Mouse (Mus musculus) pancreas, adult 10 weeks (tissue): ENCODE data around the gene Hmgb3. TPM values are rescaled to one million over a fixed set of nuclear protein-coding genes. Genes with fewer than 3 reads are reported as not detected.

ENCODE experiments used
- polyA plus RNA-seq: library from polyadenylated mRNA; stranded (reverse); fragments of 350-450 nt; fragmentation: Illumina TruSeq; extraction: RNeasy Lipid Tissue Mini Kit (QIAGEN cat#74804); gene quantifications from one replicate; pipeline ENCODE4 v1.2.3, GENCODE M21; 2015; ENCODE audit warnings: low read depth, low replicate concordance; ENCODE audit not compliant: insufficient read depth

Hmgb3 gene
- polyA plus RNA-seq, result 4.2 TPM

GRCm38 (mm10) chrX:71555415-71556114, at the start of gene Hmgb3:
Gene Hmgb3 (plus strand): TSS chrX:71555918.

Other genes starting within 250 kb of the Hmgb3 start
- gene Mtmr1, start 191.2 kb upstream of the Hmgb3 start, polyA plus RNA-seq, result 4.1 TPM
- gene Cd99l2, start 63.1 kb upstream of the Hmgb3 start, polyA plus RNA-seq, result 6.6 TPM
- not detected for gene Gpr50, start 107.7 kb downstream of the Hmgb3 start, polyA plus RNA-seq